Mouse (Mus musculus) C2C12 (cell line): Measurements from ENCODE around the gene Gzmk. TPM values are rescaled to one million over a fixed set of nuclear protein-coding genes. Genes with fewer than 3 reads are reported as not detected.

Experiments used
- H3K27me3 ChIP-seq: one replicate; pipeline ENCODE4 v1.6.1; 2011; ENCODE audit not compliant: control insufficient read depth, insufficient read depth, insufficient read length
- H3K36me3 ChIP-seq: one replicate; pipeline ENCODE4 v1.6.1; 2011; ENCODE audit not compliant: control insufficient read depth, insufficient read depth
- H3K4me3 ChIP-seq: one replicate; pipeline ENCODE4 v1.5.1; 2011; ENCODE audit warnings: mild to moderate bottlenecking, control low read depth; ENCODE audit not compliant: poor library complexity, insufficient read depth, severe bottlenecking
- H3K79me2 ChIP-seq: one replicate; pipeline ENCODE4 v1.6.1; 2011; ENCODE audit not compliant: control insufficient read depth, insufficient read depth
- H3K79me3 ChIP-seq: one replicate; pipeline ENCODE4 v1.6.1; 2011; ENCODE audit warnings: low read depth, control low read depth
- H3ac ChIP-seq: one replicate; pipeline ENCODE3; 2011; ENCODE audit warnings: low read depth; ENCODE audit not compliant: control insufficient read depth, insufficient read length
- CEBPB ChIP-seq: IDR thresholded peaks from one replicate; pipeline ENCODE4 v1.6.1; 2011; ENCODE audit warnings: low read depth, mild to moderate bottlenecking, control low read depth, moderate library complexity
- CTCF ChIP-seq: IDR thresholded peaks from one replicate; pipeline ENCODE4 v1.5.1; 2011; ENCODE audit not compliant: control insufficient read depth, insufficient read depth, insufficient read length
- FOSL1 ChIP-seq: IDR thresholded peaks from one replicate; pipeline ENCODE4 v1.8.0; 2011; ENCODE audit warnings: mild to moderate bottlenecking, low read length; ENCODE audit not compliant: poor library complexity, insufficient read depth, severe bottlenecking
- MAX ChIP-seq: IDR thresholded peaks from one replicate; pipeline ENCODE4 v1.6.1; 2011; ENCODE audit warnings: mild to moderate bottlenecking, control low read depth
- MYOD1 ChIP-seq: IDR thresholded peaks from one replicate; pipeline ENCODE4 v1.6.1; 2011; ENCODE audit warnings: low read depth; ENCODE audit not compliant: control insufficient read depth, insufficient read length
- MYOG ChIP-seq: IDR thresholded peaks from one replicate; pipeline ENCODE4 v1.6.1; 2011; ENCODE audit not compliant: control insufficient read depth, insufficient read length; ENCODE audit errors: extremely low read depth
- USF1 ChIP-seq: IDR thresholded peaks from one replicate; pipeline ENCODE4 v1.6.1; 2011; ENCODE audit warnings: low read depth, mild to moderate bottlenecking, control low read depth, moderate library complexity
- polyA plus RNA-seq: library from polyadenylated mRNA; unstranded; fragments of >200 nt; fragmentation: generic; extraction: Trizol; gene quantifications from one replicate; pipeline ENCODE4 v1.2.1, GENCODE M21; 2012; ENCODE audit warnings: missing spikeins

Gene Gzmk
- polyA plus RNA-seq, 1 experiment, result 0.26 TPM

- Histone ChIP-seq H3K27me3 (no peaks in the 10 kb centered on the region), H3K79me2 (no peaks in the 10 kb centered on the region), H3K36me3 (no peaks in the 10 kb centered on the region), H3K79me3 (no peaks in the 10 kb centered on the region), H3K4me3 (no peak overlapping the region), H3ac (no peak overlapping the region)
- TF ChIP-seq CEBPB, result no peak
- TF ChIP-seq MYOD1, result no peak
Measured at GRCm38 (mm10) chr13:113200726-113201125, 25.0 kb downstream of the Gzmk start.

GRCm38 (mm10) chr13:113199331-113199730 is 26.4 kb downstream of the Gzmk start:
- TF ChIP-seq CTCF (no peak), CEBPB (no peak), MYOG (no peak), MYOD1 (no peak), USF1 (no peak), FOSL1 (no peak), MAX (no peak)
- Histone ChIP-seq H3ac (no peak overlapping the region), H3K27me3 (no peaks in the 10 kb centered on the region), H3K4me3 (no peak overlapping the region), H3K79me3 (no peaks in the 10 kb centered on the region), H3K79me2 (no peaks in the 10 kb centered on the region), H3K36me3 (no peaks in the 10 kb centered on the region)

GRCm38 (mm10) chr13:113197872-113198502 is 27.7 kb downstream of the Gzmk start:
- H3K79me2 ChIP-seq, result no peaks in the 10 kb centered on the region
- no peaks in the 10 kb centered on the region for H3K27me3 ChIP-seq
- H3K79me3 ChIP-seq, result no peaks in the 10 kb centered on the region
- TF ChIP-seq FOSL1 (no peak), MAX (no peak), CTCF (no peak), CEBPB (no peak), MYOD1 (no peak), MYOG (no peak), USF1 (no peak)
- no peak overlapping the region for H3K4me3 ChIP-seq
- no peaks in the 10 kb centered on the region for H3K36me3 ChIP-seq
- no peak overlapping the region for H3ac ChIP-seq

GRCm38 (mm10) chr13:113196808-113197674 is 28.7 kb downstream of the Gzmk start:
- Histone ChIP-seq H3K36me3 (no peaks in the 10 kb centered on the region), H3K4me3 (no peak overlapping the region), H3K79me2 (no peaks in the 10 kb centered on the region), H3ac (no peak overlapping the region), H3K79me3 (no peaks in the 10 kb centered on the region), H3K27me3 (no peaks in the 10 kb centered on the region)
- TF ChIP-seq USF1 (no peak), CEBPB (no peak), CTCF (no peak), MYOG (no peak), FOSL1 (no peak), MYOD1 (no peak), MAX (no peak)

GRCm38 (mm10) chr13:113183720-113184119 is 42.0 kb downstream of the Gzmk start:
- H3ac ChIP-seq, result no peak overlapping the region

GRCm38 (mm10) chr13:113183310-113183709 is 42.4 kb downstream of the Gzmk start:
- Histone ChIP-seq H3K79me2 (no peaks in the 10 kb centered on the region), H3ac (no peak overlapping the region), H3K79me3 (no peaks in the 10 kb centered on the region), H3K27me3 (no peaks in the 10 kb centered on the region), H3K4me3 (no peak overlapping the region), H3K36me3 (no peaks in the 10 kb centered on the region)
- TF ChIP-seq MAX (no peak), USF1 (no peak), CEBPB (no peak), CTCF (no peak), FOSL1 (no peak), MYOG (no peak)

More at GRCm38 (mm10) chr13:113183720-113184119, 42.0 kb downstream of the Gzmk start:
- Histone ChIP-seq H3K79me3 (no peaks in the 10 kb centered on the region), H3K4me3 (no peak overlapping the region), H3K36me3 (no peaks in the 10 kb centered on the region), H3K79me2 (no peaks in the 10 kb centered on the region), H3K27me3 (no peaks in the 10 kb centered on the region)
- no peak for TF ChIP-seq FOSL1
